Mouse (Mus musculus): ENCODE measurements around the gene Tmem209. TPM values are rescaled to one million over a fixed set of nuclear protein-coding genes. Genes with fewer than 3 reads are reported as not detected.

Gene Tmem209
- total RNA-seq, 2 experiments from 2014 or later, result 8.5 to 8.6 TPM

- DNase-seq, result no peak
Measured at GRCm38 (mm10) chr6:30461755-30462344, 47.7 kb downstream of the Tmem209 start.

GRCm38 (mm10) chr6:30460750-30461446, 48.7 kb downstream of the Tmem209 start:
- peak; percentile 39 to 58 for DNase-seq

GRCm38 (mm10) chr6:30459811-30460749, 49.5 kb downstream of the Tmem209 start:
- peak; percentile 75 to 87 for DNase-seq

GRCm38 (mm10) chr6:30459056-30459747, 50.4 kb downstream of the Tmem209 start:
- peak; percentile 29 to 31 for DNase-seq

- no peak for DNase-seq
Measured at GRCm38 (mm10) chr6:30458626-30459025, 51.0 kb downstream of the Tmem209 start.

GRCm38 (mm10) chr6:30456991-30457390, 52.6 kb downstream of the Tmem209 start:
- DNase-seq, result no peak

- DNase-seq, result no peak
Measured at GRCm38 (mm10) chr6:30439576-30439975, 70.0 kb downstream of the Tmem209 start.

GRCm38 (mm10) chr6:30437054-30437453, 72.5 kb downstream of the Tmem209 start:
- no peak for DNase-seq

GRCm38 (mm10) chr6:30436476-30436875, 73.1 kb downstream of the Tmem209 start:
- DNase-seq, result peak; percentile 25 to 47

GRCm38 (mm10) chr6:30432461-30433192, 77.0 kb downstream of the Tmem209 start:
- no peak for DNase-seq

Other genes with a start within 250 kb of the Tmem209 start
- gene Ube2h, start 205.2 kb downstream of the Tmem209 start, total RNA-seq (2021), result 10 to 100 TPM; 56.8 to 63.6 TPM
- gene Zc3hc1, start 118.8 kb downstream of the Tmem209 start, total RNA-seq (2021), result 10 to 100 TPM; 14.8 to 19.3 TPM
- 10 to 100 TPM; 42.6 to 42.8 TPM for gene Klhdc10, start 107.9 kb downstream of the Tmem209 start, total RNA-seq (2021)
- gene Ssmem1, start 66 bp upstream of the Tmem209 start, total RNA-seq (2021), result under 1 TPM in 1 of 2 experiments, not detected in 1; 0.41 TPM
- gene Cpa2, start 31.8 kb upstream of the Tmem209 start, total RNA-seq (2021), result under 1 TPM in 1 of 2 experiments, not detected in 1; 0.25 TPM
- not detected for gene Cpa4, start 58.6 kb upstream of the Tmem209 start, total RNA-seq (2021)
- gene Cpa5, start 101.2 kb upstream of the Tmem209 start, total RNA-seq (2021), result not detected
- not detected for gene Cpa1, start 129.4 kb upstream of the Tmem209 start, total RNA-seq (2021)
- gene Cep41, start 184.0 kb upstream of the Tmem209 start, total RNA-seq (2021), result 1 to 10 TPM; 1.3 to 1.5 TPM
- gene Mest, start 213.8 kb upstream of the Tmem209 start, total RNA-seq (2021), result 1 to 10 TPM; 5.4 to 6.8 TPM

Measured in heart, adult 18-20 months (tissue).